Mouse (Mus musculus) left cerebral cortex, adult 2 months (tissue): ENCODE measurements around the gene Casd1. TPM values are rescaled to one million over a fixed set of nuclear protein-coding genes. Genes with fewer than 3 reads are reported as not detected.
A peak's percentile ranks its signal among the peaks of the same experiment; 100 is the strongest.
"Not testable (repeated sequence)": the region's sequence is repeated elsewhere in the genome, so short reads cannot be mapped to it uniquely, and the experiment has no call there.

Experiments
- DNase-seq, 2 experiments: peaks; one replicate each; pipeline ENCODE4 v3.0.0; 2021 to 2022; ENCODE audit warnings: low spot score in 2 of 2, mixed read lengths in 1 of 2; ENCODE audit errors: extremely low spot score in 1 of 2
- H3K27ac ChIP-seq: fragments of 200-600 bp; 2 replicates; pipeline ENCODE4 v1.8.1; 2022
- H3K4me3 ChIP-seq: fragments of 200-600 bp; 2 replicates; pipeline ENCODE4 v1.8.1; 2022
- CTCF ChIP-seq: fragments of 200-600 bp; IDR thresholded peaks from 2 replicates; pipeline ENCODE4 v1.8.1; 2022; ENCODE audit warnings: antibody characterized with exemption, mild to moderate bottlenecking, moderate library complexity
- intact Hi-C: fragments of 180-260 bp; cut with DNase I; formaldehyde crosslinking; loops from one replicate; pipeline ENCODE4 v1.15.1; 2025
- total RNA-seq, 2 experiments: library from RNA; stranded (reverse); gene quantifications; 2 replicates each; pipeline ENCODE4 v1.2.3; 2021

Gene Casd1
- total RNA-seq, 2 experiments from 2014 or later: 45.4 to 51.8 TPM

- Histone ChIP-seq H3K27ac (no peak overlapping the region), H3K4me3 (no peak overlapping the region)
- intact Hi-C loops: no loop called here
- TF ChIP-seq CTCF: no peak
- DNase-seq: no peak
These were observed 32.5 kb downstream of the Casd1 start for GRCm38 (mm10) chr6:4633189-4633588.

DNA sequence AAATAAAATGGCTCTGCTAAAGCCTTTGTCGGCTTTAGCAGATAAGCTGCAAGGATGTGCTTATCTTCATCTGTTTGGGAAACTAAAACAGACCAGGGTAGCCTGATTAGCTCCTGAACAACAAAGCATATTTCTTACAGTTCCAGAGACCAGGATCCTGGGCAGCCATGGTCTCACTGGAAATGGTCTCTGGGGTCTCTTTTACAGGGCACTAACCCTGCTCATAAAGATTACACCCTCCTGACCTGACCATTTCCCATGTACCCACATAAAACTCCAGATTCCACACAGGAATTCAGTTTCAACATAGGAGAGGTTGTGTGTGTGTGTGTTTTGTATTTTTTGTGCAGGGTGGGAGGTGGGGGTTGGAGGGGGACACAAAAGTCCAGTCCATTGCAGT, 34.2 kb downstream of the Casd1 start:
- intact Hi-C loops: no loop called here
- no peak for DNase-seq
- no peak overlapping the region for H3K4me3 ChIP-seq
- TF ChIP-seq CTCF: no peak
- H3K27ac ChIP-seq: no peak overlapping the region

DNA sequence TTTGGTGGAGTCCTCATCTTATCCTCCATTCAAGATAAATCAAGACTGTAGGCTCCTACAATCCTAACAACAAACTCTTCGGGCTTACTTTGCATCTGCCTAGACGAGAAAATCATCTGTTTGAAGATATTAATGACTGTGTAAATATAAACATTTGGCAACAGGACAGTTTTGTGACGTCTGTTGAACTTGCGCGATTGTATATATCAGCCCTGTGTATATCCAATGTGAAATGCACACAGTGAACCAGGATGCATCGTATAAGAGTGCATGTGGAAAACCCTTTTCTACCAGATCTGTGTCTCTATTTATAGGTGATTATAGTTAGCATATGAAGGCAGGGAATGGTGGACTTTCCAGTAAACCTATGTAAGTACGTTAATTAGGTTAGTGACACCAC, 41.4 kb downstream of the Casd1 start:
- no peak for DNase-seq
- no peak for TF ChIP-seq CTCF
- Histone ChIP-seq H3K4me3 (no peak overlapping the region), H3K27ac (no peak overlapping the region)
- intact Hi-C loops: no loop called here

DNA sequence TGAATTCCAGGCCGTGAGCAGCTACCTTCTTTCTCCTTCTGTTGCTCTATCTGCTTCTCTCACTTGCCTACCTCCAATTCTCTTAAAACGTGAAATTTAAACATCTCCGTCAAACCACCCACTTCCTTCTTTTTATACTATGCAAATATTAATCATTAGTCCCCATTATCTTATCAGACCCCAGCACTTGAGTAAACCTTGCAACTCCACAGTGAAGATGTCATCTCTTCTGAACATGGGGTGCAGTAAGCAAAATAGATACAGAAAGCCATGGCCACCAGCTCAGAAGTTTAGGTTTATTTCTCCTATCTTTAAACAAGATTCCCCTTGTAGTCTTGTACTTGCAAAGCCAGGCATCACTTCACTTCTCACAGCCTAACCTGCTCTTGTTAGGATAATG, 46.7 kb downstream of the Casd1 start:
- Histone ChIP-seq H3K4me3 (no peak overlapping the region), H3K27ac (no peak overlapping the region)
- DNase-seq: no peak
- no peak for TF ChIP-seq CTCF
- intact Hi-C loops: no loop called here

GRCm38 (mm10) chr6:4652596-4653134, 52.0 kb downstream of the Casd1 start:
- Histone ChIP-seq H3K27ac (no peak overlapping the region), H3K4me3 (no peak overlapping the region)
- intact Hi-C loops: no loop called here
- no peak for DNase-seq
- peak; percentile 6 for TF ChIP-seq CTCF

DNA sequence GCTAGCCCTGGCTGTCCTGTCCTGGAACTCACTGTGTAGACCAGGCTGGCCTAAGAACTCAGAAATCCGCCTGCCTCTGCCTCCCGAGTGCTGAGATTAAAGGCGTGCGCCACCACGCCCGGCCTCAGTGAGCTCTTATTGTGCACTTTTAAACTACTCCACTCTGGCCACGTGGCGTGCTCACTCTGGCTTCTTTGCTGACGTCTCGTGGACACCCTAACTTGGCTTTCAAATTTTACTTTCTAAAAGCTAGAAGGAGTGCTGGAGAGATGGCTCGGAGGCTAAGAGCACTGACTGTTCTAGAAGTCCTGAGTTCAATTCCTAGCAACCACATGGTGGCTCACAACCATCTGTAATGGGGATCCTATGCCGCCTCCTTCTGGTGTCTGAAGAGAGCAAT, 53.1 kb downstream of the Casd1 start:
- intact Hi-C loops, H3K27ac ChIP-seq, H3K4me3 ChIP-seq, DNase-seq: not testable (repeated sequence)

GRCm38 (mm10) chr6:4655466-4655865, 54.8 kb downstream of the Casd1 start:
- intact Hi-C loops: no loop called here
- TF ChIP-seq CTCF: no peak
- no peak overlapping the region for H3K4me3 ChIP-seq

GRCm38 (mm10) chr6:4655924-4656323, 55.3 kb downstream of the Casd1 start:
- TF ChIP-seq CTCF: no peak
- no peak for DNase-seq
- Histone ChIP-seq H3K27ac (no peak overlapping the region), H3K4me3 (no peak overlapping the region)
- intact Hi-C loops: no loop called here

More at GRCm38 (mm10) chr6:4655466-4655865, 54.8 kb downstream of the Casd1 start:
- no peak for DNase-seq
- no peak overlapping the region for H3K27ac ChIP-seq

DNA sequence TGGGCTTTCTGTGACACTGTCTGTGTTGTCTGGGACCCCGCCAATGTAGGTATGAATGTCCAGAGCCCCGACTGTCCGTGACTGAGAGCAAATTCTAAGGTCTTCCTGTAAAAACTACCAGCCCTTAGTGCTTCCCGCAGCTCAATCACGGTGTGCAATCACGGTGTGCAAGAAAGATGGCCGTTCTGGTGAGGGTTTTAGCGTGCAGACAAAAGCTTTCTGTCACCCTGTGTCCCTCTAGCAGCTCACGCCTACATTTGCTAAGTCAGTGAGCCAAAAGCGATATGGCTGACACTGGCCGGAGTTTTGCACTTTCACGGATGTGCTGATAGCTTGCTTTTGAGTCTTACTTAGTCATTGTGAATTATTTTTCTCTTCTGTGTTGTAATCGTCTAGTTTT, 58.2 kb downstream of the Casd1 start:
- no peak for DNase-seq
- Histone ChIP-seq H3K4me3 (no peak overlapping the region), H3K27ac (no peak overlapping the region)
- TF ChIP-seq CTCF: no peak
- intact Hi-C loops: no loop called here

GRCm38 (mm10) chr6:4663516-4663915, 62.9 kb downstream of the Casd1 start:
- Histone ChIP-seq H3K4me3 (no peak overlapping the region), H3K27ac (no peak overlapping the region)
- intact Hi-C loops: no loop called here
- DNase-seq: no peak
- TF ChIP-seq CTCF: no peak

- Histone ChIP-seq H3K4me3 (no peak overlapping the region), H3K27ac (no peak overlapping the region)
- TF ChIP-seq CTCF: no peak
- intact Hi-C loops: no loop called here
- DNase-seq: no peak
These were observed 63.7 kb downstream of the Casd1 start for GRCm38 (mm10) chr6:4664313-4664712.

GRCm38 (mm10) chr6:4665154-4665553, 64.5 kb downstream of the Casd1 start:
- TF ChIP-seq CTCF: no peak
- no peak overlapping the region for H3K27ac ChIP-seq
- H3K4me3 ChIP-seq: no peak overlapping the region
- intact Hi-C loops: no loop called here
- no peak for DNase-seq

DNA sequence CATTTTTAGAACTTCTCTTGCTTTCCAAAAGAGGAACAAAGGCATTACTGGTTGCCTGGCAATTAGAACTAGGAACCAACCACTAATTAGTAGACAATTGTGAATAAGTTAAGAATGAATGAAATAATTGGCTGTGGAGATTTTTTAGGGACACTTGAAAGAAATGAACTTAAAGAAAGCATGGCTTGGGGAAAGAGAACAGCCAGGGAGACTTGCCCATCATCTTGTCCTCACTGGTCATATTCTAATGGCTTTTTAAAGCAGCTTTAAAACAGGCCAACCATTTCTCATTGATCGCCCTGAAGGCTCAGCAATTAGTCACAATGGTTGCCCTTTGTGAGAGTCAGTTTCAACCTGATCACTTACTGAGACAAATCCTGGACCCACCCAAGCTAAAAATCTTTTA, 76.7 kb downstream of the Casd1 start:
- Histone ChIP-seq H3K4me3 (no peak overlapping the region), H3K27ac (no peak overlapping the region)
- DNase-seq: no peak
- TF ChIP-seq CTCF: no peak
- intact Hi-C loops: no loop called here
